Mouse (Mus musculus) lung, postnatal 14 days (tissue): Measurements from ENCODE around the gene Lbx1.

ENCODE experiments used
- DNase-seq: peaks from one replicate; pipeline ENCODE4 v3.0.0; 2021

Gene Lbx1

GRCm38 (mm10) chr19:45209776-45210422 lies 25.7 kb downstream of the Lbx1 start:
- no peak for DNase-seq

- DNase-seq, result no peak
These were observed 26.4 kb downstream of the Lbx1 start for GRCm38 (mm10) chr19:45209191-45209590.

GRCm38 (mm10) chr19:45208438-45209060 lies 27.1 kb downstream of the Lbx1 start:
- no peak for DNase-seq

GRCm38 (mm10) chr19:45207662-45208437 lies 27.8 kb downstream of the Lbx1 start:
- DNase-seq, result no peak

GRCm38 (mm10) chr19:45207153-45207552 lies 28.5 kb downstream of the Lbx1 start:
- DNase-seq, result no peak

- no peak for DNase-seq
These were observed 30.1 kb downstream of the Lbx1 start for GRCm38 (mm10) chr19:45205311-45206105.

GRCm38 (mm10) chr19:45196967-45197366 lies 38.6 kb downstream of the Lbx1 start:
- DNase-seq, result no peak

- DNase-seq, result no peak
These were observed 41.0 kb downstream of the Lbx1 start for GRCm38 (mm10) chr19:45194651-45195050.
